Mouse (Mus musculus) inflammation-experienced regulatory T-cells, adult 6 months (primary cell): ENCODE data around the gene Zc3h7b. TPM values are rescaled to one million over a fixed set of nuclear protein-coding genes. Genes with fewer than 3 reads are reported as not detected.

Experiments used
- ATAC-seq: one replicate; pipeline ENCODE4 v1.8.0; 2017
- polyA plus RNA-seq, 3 experiments: library from polyadenylated mRNA; unstranded; fragments of 100-300 nt; shearing (Covaris generic); gene quantifications; one replicate each; pipeline ENCODE4 v1.2.1; 2017

The Zc3h7b gene
- polyA plus RNA-seq, 3 experiments from 2014 or later: 4.3 to 8.1 (median 5.7) TPM

GRCm38 (mm10) chr15:81797861-81798260 lies 53.0 kb downstream of the Zc3h7b start:
- no peak for ATAC-seq

- no peak for ATAC-seq
Observed at GRCm38 (mm10) chr15:81798421-81798820, 53.6 kb downstream of the Zc3h7b start.

- ATAC-seq: no peak
Observed at GRCm38 (mm10) chr15:81800391-81800790, 55.5 kb downstream of the Zc3h7b start.

- ATAC-seq: peak; percentile 89
Observed at GRCm38 (mm10) chr15:81802001-81802890, 57.4 kb downstream of the Zc3h7b start, which contains the start of gene Tef. Gene Tef, plus strand, starts transcription at chr15:81802421.

- peak; percentile 9 for ATAC-seq
Observed at GRCm38 (mm10) chr15:81802941-81803351, 58.1 kb downstream of the Zc3h7b start.

GRCm38 (mm10) chr15:81803425-81803951 lies 58.6 kb downstream of the Zc3h7b start:
- ATAC-seq: no peak

- ATAC-seq: no peak
Observed at GRCm38 (mm10) chr15:81804172-81804571, 59.3 kb downstream of the Zc3h7b start.

- ATAC-seq: no peak
Observed at GRCm38 (mm10) chr15:81804883-81805282, 60.0 kb downstream of the Zc3h7b start.

GRCm38 (mm10) chr15:81805624-81806023 lies 60.8 kb downstream of the Zc3h7b start:
- ATAC-seq: no peak

- no peak for ATAC-seq
Observed at GRCm38 (mm10) chr15:81806621-81807404, 62.0 kb downstream of the Zc3h7b start.

- no peak for ATAC-seq
Observed at GRCm38 (mm10) chr15:81808799-81809198, 63.9 kb downstream of the Zc3h7b start.

- ATAC-seq: no peak
Observed at GRCm38 (mm10) chr15:81809550-81809949, 64.7 kb downstream of the Zc3h7b start.

GRCm38 (mm10) chr15:81810150-81810549 lies 65.3 kb downstream of the Zc3h7b start:
- ATAC-seq: peak; percentile 6

GRCm38 (mm10) chr15:81810671-81811598 lies 66.1 kb downstream of the Zc3h7b start:
- peak; percentile 96 for ATAC-seq

- peak; percentile 4 for ATAC-seq
Observed at GRCm38 (mm10) chr15:81811599-81811996, 66.7 kb downstream of the Zc3h7b start.

- no peak for ATAC-seq
Observed at GRCm38 (mm10) chr15:81812287-81812686, 67.4 kb downstream of the Zc3h7b start.

- ATAC-seq: no peak
Observed at GRCm38 (mm10) chr15:81812696-81813631, 68.1 kb downstream of the Zc3h7b start.

- no peak for ATAC-seq
Observed at GRCm38 (mm10) chr15:81813986-81814705, 69.3 kb downstream of the Zc3h7b start.

GRCm38 (mm10) chr15:81814716-81815370 lies 70.0 kb downstream of the Zc3h7b start:
- ATAC-seq: no peak

- no peak for ATAC-seq
Observed at GRCm38 (mm10) chr15:81818404-81818803, 73.5 kb downstream of the Zc3h7b start.
